Mouse (Mus musculus): ENCODE results near the gene Rspry1. TPM values are rescaled to one million over a fixed set of nuclear protein-coding genes. Genes with fewer than 3 reads are reported as not detected.

Rspry1 gene
- total RNA-seq, 2 experiments from 2014 or later = 11.2 to 12.4 TPM

GRCm38 (mm10) chr8:94706732-94707395, 105.1 kb downstream of the Rspry1 start:
- intact Hi-C loops (cut with DNase I) = loop anchor here (2.0 to 5.0 kb wide), 2 partner anchors 78 to 200 kb away; no protein-coding TSS in a partner anchor
- DNase-seq (ENCODE audit: low spot score) = peak; percentile 28

Other genes starting within 250 kb of the Rspry1 start
- 100 to 1,000 TPM; 180 to 257 TPM for gene Herpud1, start 215.5 kb upstream of the Rspry1 start, total RNA-seq (2021)
- gene Nlrc5, start 167.6 kb upstream of the Rspry1 start, total RNA-seq (2021) = 1 to 10 TPM in 1 of 2 experiments, under 1 TPM in 1; 0.49 to 1.7 TPM
- 1 to 10 TPM; 3.5 to 5.1 TPM for gene Cpne2, start 68.9 kb upstream of the Rspry1 start, total RNA-seq (2021)
- gene Fam192a, start 60 bp downstream of the Rspry1 start, total RNA-seq (2021) = 10 to 100 TPM; 18.4 to 20.5 TPM
- gene Arl2bp, start 64.7 kb downstream of the Rspry1 start, total RNA-seq (2021) = 10 to 100 TPM; 82.3 to 84.2 TPM
- gene Pllp, start 94.3 kb downstream of the Rspry1 start, total RNA-seq (2021) = under 1 TPM in 1 of 2 experiments, not detected in 1; 0.39 TPM
- gene Ccl22, start 143.7 kb downstream of the Rspry1 start, total RNA-seq (2021) = not detected
- 1 to 10 TPM; 2.2 to 4.0 TPM for gene Cx3cl1, start 170.1 kb downstream of the Rspry1 start, total RNA-seq (2021)
- not detected for gene Ccl17, start 208.5 kb downstream of the Rspry1 start, total RNA-seq (2021)
- 100 to 1,000 TPM; 542 TPM for gene Coq9, start 236.4 kb downstream of the Rspry1 start, total RNA-seq (2021)
- 10 to 100 TPM; 73.7 to 80.1 TPM for gene Ciapin1, start 236.4 kb downstream of the Rspry1 start, total RNA-seq (2021)